Mouse (Mus musculus): ENCODE data around the gene Stk4.

The Stk4 gene

GRCm38 (mm10) chr2:164170902-164171301 lies 100.8 kb downstream of the Stk4 start, which contains the start of gene Kcns1:
Gene Kcns1 (minus strand): TSS chr2:164171113.
- no peak for TF ChIP-seq GATA4 (IDR thresholded peaks at IDR 0.05; ENCODE audit: insufficient replicate concordance, low read length)

GRCm38 (mm10) chr2:164173394-164173793 lies 103.3 kb downstream of the Stk4 start:
- TF ChIP-seq GATA4 (IDR thresholded peaks at IDR 0.05; ENCODE audit: insufficient replicate concordance, low read length): no peak

- TF ChIP-seq GATA4 (IDR thresholded peaks at IDR 0.05; ENCODE audit: insufficient replicate concordance, low read length): no peak
Observed at GRCm38 (mm10) chr2:164174649-164175395, 104.7 kb downstream of the Stk4 start.

- TF ChIP-seq GATA4 (IDR thresholded peaks at IDR 0.05; ENCODE audit: insufficient replicate concordance, low read length): no peak
Observed at GRCm38 (mm10) chr2:164175850-164176249, 105.7 kb downstream of the Stk4 start.

GRCm38 (mm10) chr2:164177831-164178230 lies 107.7 kb downstream of the Stk4 start:
- no peak for TF ChIP-seq GATA4 (IDR thresholded peaks at IDR 0.05; ENCODE audit: insufficient replicate concordance, low read length)

- no peak for TF ChIP-seq GATA4 (IDR thresholded peaks at IDR 0.05; ENCODE audit: insufficient replicate concordance, low read length)
Observed at GRCm38 (mm10) chr2:164180124-164180523, 110.0 kb downstream of the Stk4 start.

DNA sequence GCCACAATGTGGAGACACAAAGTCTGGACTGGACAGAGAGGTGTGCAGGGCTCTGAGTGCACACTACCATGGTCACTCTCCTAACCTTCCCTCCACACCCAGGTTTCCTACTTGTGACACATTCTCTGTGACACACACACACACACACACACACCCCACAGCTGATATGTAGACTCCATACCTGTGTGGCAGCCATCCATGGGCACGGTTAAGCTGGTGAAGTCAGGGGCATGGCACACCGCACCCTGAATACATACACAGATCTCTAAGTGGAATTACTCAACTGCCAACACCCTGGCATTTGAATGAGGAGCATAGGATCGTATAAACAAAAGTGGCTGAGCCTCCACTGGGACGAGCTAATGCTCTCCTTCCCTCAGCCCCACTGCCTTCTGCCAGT lies 110.6 kb downstream of the Stk4 start:
- TF ChIP-seq GATA4 (IDR thresholded peaks at IDR 0.05; ENCODE audit: insufficient replicate concordance, low read length): no peak

GRCm38 (mm10) chr2:164182692-164183255 lies 112.7 kb downstream of the Stk4 start, which contains the start of gene Wfdc5:
Gene Wfdc5 (minus strand): TSS chr2:164182742.
- no peak for TF ChIP-seq GATA4 (IDR thresholded peaks at IDR 0.05; ENCODE audit: insufficient replicate concordance, low read length)

- no peak for TF ChIP-seq GATA4 (IDR thresholded peaks at IDR 0.05; ENCODE audit: insufficient replicate concordance, low read length)
Observed at GRCm38 (mm10) chr2:164183340-164183739, 113.2 kb downstream of the Stk4 start.

DNA sequence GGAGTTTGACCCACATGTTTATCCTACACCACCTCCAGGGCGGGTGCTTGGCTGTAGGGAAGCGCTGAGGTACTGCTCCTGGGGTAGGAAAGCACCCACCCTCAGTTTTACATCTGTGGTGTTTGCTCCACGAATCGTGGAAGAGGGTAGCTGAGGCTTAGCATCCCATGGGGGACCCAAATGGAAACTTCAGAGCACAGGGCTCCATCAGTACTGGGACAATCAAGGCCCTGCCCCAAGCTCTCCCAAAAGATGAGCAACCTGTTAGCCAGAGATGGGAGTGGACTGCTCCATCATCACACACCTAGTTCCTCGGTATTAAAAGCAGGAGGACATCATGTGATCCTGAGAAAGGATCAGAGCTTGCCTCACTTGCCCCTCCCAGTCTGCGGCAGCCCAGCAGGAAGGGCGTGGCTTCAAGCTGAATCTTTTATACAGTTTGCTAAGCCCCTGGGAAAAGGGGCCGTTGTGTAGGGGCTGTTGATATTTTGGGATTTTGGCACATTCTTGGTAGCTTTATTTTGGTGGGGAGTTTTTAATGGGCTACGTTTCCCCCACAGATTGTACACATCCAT lies 114.1 kb downstream of the Stk4 start:
- no peak for TF ChIP-seq GATA4 (IDR thresholded peaks at IDR 0.05; ENCODE audit: insufficient replicate concordance, low read length)

DNA sequence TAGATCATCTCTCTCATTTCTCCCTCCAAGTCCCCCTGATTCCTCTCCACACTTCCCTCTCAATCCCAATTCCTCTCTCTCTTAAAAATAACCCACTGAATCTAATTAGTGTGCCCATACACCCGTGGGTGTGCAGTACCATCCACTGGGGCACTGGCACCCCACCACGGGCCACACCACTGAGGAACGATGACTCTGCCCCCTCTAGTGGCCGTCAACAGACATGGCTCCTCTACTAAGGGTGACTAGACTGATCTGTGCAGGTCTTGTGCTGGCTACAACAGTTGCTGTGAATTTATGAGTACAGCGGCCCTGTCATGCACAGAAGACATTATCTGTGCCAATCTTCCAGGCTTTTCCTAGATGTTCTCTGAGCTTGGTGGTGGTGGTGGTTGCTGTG lies 118.6 kb downstream of the Stk4 start:
- TF ChIP-seq GATA4 (IDR thresholded peaks at IDR 0.05; ENCODE audit: insufficient replicate concordance, low read length): no peak

GRCm38 (mm10) chr2:164190576-164190975 lies 120.5 kb downstream of the Stk4 start, which contains the start of gene Wfdc12:
Gene Wfdc12 (minus strand): TSS chr2:164190608.
- no peak for TF ChIP-seq GATA4 (IDR thresholded peaks at IDR 0.05; ENCODE audit: insufficient replicate concordance, low read length)

DNA sequence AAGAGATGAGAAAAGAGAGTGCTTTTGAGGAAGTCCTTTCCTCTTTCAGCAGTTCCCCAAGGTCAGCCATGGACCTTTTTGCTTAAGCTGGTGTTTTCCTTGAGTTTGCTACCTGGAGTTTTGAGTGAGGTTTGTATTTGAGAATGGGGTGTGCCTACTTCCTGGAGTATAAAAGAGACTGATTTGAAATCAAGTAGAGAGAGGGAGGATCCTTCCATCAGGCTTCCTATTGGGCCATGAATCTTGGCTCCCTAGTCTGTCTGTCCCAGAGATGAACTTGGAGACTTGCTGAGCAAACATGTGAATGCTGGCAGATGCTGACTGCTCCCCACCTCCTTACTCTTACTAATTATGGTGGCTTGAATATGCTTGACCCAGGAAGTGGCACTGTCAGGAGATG lies 122.2 kb downstream of the Stk4 start:
- no peak for TF ChIP-seq GATA4 (IDR thresholded peaks at IDR 0.05; ENCODE audit: insufficient replicate concordance, low read length)

- no peak for TF ChIP-seq GATA4 (IDR thresholded peaks at IDR 0.05; ENCODE audit: insufficient replicate concordance, low read length)
Observed at GRCm38 (mm10) chr2:164194959-164195630, 125.0 kb downstream of the Stk4 start.

- no peak for TF ChIP-seq GATA4 (IDR thresholded peaks at IDR 0.05; ENCODE audit: insufficient replicate concordance, low read length)
Observed at GRCm38 (mm10) chr2:164195971-164196699, 126.0 kb downstream of the Stk4 start.
